Mouse (Mus musculus) cerebellum, adult 2 months (tissue): ENCODE data around the gene Tmem50a.

Experiments
- CTCF ChIP-seq: fragments of 200-500 bp; IDR thresholded peaks from 2 replicates; pipeline ENCODE4 v1.5.1; 2011; ENCODE audit warnings: low read depth, mild to moderate bottlenecking, control low read depth, low read length, moderate library complexity, borderline replicate concordance; ENCODE audit not compliant: insufficient read depth
- POLR2A ChIP-seq: fragments of 200-500 bp; IDR thresholded peaks from 2 replicates; pipeline ENCODE4 v1.6.1; 2011; ENCODE audit warnings: low read length, control low read depth, borderline replicate concordance; ENCODE audit not compliant: insufficient read depth

GRCm38 (mm10) chr4:134954461-134954860 is 39.6 kb upstream of the Tmem50a start:
- no peak for TF ChIP-seq CTCF
- TF ChIP-seq POLR2A = no peak
